Mouse (Mus musculus) MEL (cell line): ENCODE data around the gene C1ra. TPM values are rescaled to one million over a fixed set of nuclear protein-coding genes. Genes with fewer than 3 reads are reported as not detected.

Experiments
- DNase-seq: peaks from one replicate; pipeline ENCODE4 v3.0.0; 2011; ENCODE audit warnings: low read depth, low spot score
- H3K27ac ChIP-seq: 2 replicates; pipeline ENCODE4 v1.5.1; 2012; ENCODE audit warnings: low read depth, mild to moderate bottlenecking, control low read depth, low read length, moderate library complexity; ENCODE audit not compliant: control insufficient read depth
- H3K27me3 ChIP-seq, 2 experiments: fragments of 150-350 bp in 1 of 2; sonication (generic) in 1 of 2; 2 replicates each; pipeline ENCODE4 v1.6.1; 2012; ENCODE audit warnings: low read length in 2 of 2, mild to moderate bottlenecking in 2 of 2, improper control_type of control experiment in 1 of 2, moderate library complexity in 1 of 2; ENCODE audit not compliant: insufficient read depth in 2 of 2, control insufficient read depth in 1 of 2
- H3K36me3 ChIP-seq, 2 experiments: 2 replicates each; pipeline ENCODE4 v1.6.1; 2012 to 2014; ENCODE audit warnings: low read length in 2 of 2, improper control_type of control experiment in 1 of 2, inconsistent platforms in 1 of 2, mild to moderate bottlenecking in 1 of 2; ENCODE audit not compliant: insufficient read depth in 2 of 2, control insufficient read depth in 1 of 2
- H3K4me1 ChIP-seq, 2 experiments: fragments of 150-350 bp in 1 of 2; sonication (generic) in 1 of 2; 2 replicates each; pipeline ENCODE4 v1.6.1; 2012; ENCODE audit warnings: low read length in 2 of 2, improper control_type of control experiment in 1 of 2, mild to moderate bottlenecking in 1 of 2; ENCODE audit not compliant: insufficient read depth in 2 of 2, control insufficient read depth in 1 of 2
- H3K4me3 ChIP-seq, 2 experiments: fragments of 150-350 bp in 1 of 2; sonication (generic) in 1 of 2; 2 replicates each; pipeline ENCODE4 v1.5.1; 2012; ENCODE audit warnings: low read depth in 2 of 2, low read length in 2 of 2, mild to moderate bottlenecking in 2 of 2, moderate library complexity in 2 of 2, control low read depth in 1 of 2, improper control_type of control experiment in 1 of 2; ENCODE audit not compliant: control insufficient read depth in 1 of 2, insufficient read depth in 1 of 2
- H3K79me2 ChIP-seq: 2 replicates; pipeline ENCODE4 v1.6.1; 2012; ENCODE audit warnings: mild to moderate bottlenecking, low read length, moderate library complexity; ENCODE audit not compliant: control insufficient read depth, poor library complexity, insufficient read depth
- H3K9ac ChIP-seq: 2 replicates; pipeline ENCODE4 v1.6.1; 2012; ENCODE audit warnings: low read depth, mild to moderate bottlenecking, control low read depth, low read length, moderate library complexity; ENCODE audit not compliant: control insufficient read depth, poor library complexity, severe bottlenecking
- H3K9me3 ChIP-seq: fragments of 150-350 bp; sonication (generic); replicated peaks from 2 replicates; pipeline ENCODE4 v1.6.1; 2012; ENCODE audit warnings: mild to moderate bottlenecking, low read length, improper control_type of control experiment, moderate library complexity; ENCODE audit not compliant: insufficient read depth
- CHD1 ChIP-seq: IDR thresholded peaks from 2 replicates; pipeline ENCODE4 v1.6.1; 2012; ENCODE audit warnings: low read depth, mild to moderate bottlenecking, inconsistent platforms, low read length, improper control_type of control experiment
- CHD2 ChIP-seq: IDR thresholded peaks from 2 replicates; pipeline ENCODE4 v1.6.1; 2011; ENCODE audit warnings: low read length, improper control_type of control experiment
- CTCF ChIP-seq, 3 experiments: IDR thresholded peaks in 2 of 3; conservative IDR thresholded peaks in 1 of 3; 2 replicates each; pipeline ENCODE4 v1.5.1; 2011 to 2012; ENCODE audit warnings: low read length in 3 of 3, low read depth in 2 of 3, mild to moderate bottlenecking in 2 of 3, improper control_type of control experiment in 1 of 3, inconsistent platforms in 1 of 3, mixed read lengths in 1 of 3, moderate library complexity in 1 of 3; ENCODE audit not compliant: control insufficient read depth in 1 of 3, insufficient read depth in 1 of 3, poor library complexity in 1 of 3, severe bottlenecking in 1 of 3
- E2F4 ChIP-seq: IDR thresholded peaks from 2 replicates; pipeline ENCODE4 v1.6.1; 2011; ENCODE audit warnings: low read depth, low read length, improper control_type of control experiment, borderline replicate concordance
- EP300 ChIP-seq, 2 experiments: IDR thresholded peaks; 2 replicates each; pipeline ENCODE4 v1.6.1; 2011; ENCODE audit warnings: improper control_type of control experiment in 2 of 2, low read length in 2 of 2, low read depth in 1 of 2, mild to moderate bottlenecking in 1 of 2
- ETS1 ChIP-seq: IDR thresholded peaks from 2 replicates; pipeline ENCODE4 v1.6.1; 2012; ENCODE audit warnings: low read depth, mild to moderate bottlenecking, inconsistent platforms, low read length, improper control_type of control experiment, moderate library complexity
- GABPA ChIP-seq: IDR thresholded peaks from 2 replicates; pipeline ENCODE4 v1.6.1; 2012; ENCODE audit warnings: low read depth, mild to moderate bottlenecking, inconsistent platforms, low read length, improper control_type of control experiment, moderate library complexity
- JUND ChIP-seq: IDR thresholded peaks from 2 replicates; pipeline ENCODE4 v1.6.1; 2011; ENCODE audit warnings: low read depth, mild to moderate bottlenecking, improper control_type of control experiment, low read length
- MEF2A ChIP-seq: IDR thresholded peaks from 2 replicates; pipeline ENCODE4 v1.6.1; 2014; ENCODE audit warnings: low read depth, mild to moderate bottlenecking, inconsistent platforms, low read length, improper control_type of control experiment; ENCODE audit not compliant: poor library complexity, insufficient replicate concordance, severe bottlenecking; ENCODE audit errors: extremely low read depth
- NELFE ChIP-seq: IDR thresholded peaks from 2 replicates; pipeline ENCODE4 v1.6.1; 2011; ENCODE audit warnings: low read depth, low read length, improper control_type of control experiment
- NRF1 ChIP-seq: IDR thresholded peaks from 2 replicates; pipeline ENCODE4 v1.6.1; 2014; ENCODE audit warnings: low read depth, mild to moderate bottlenecking, inconsistent platforms, low read length, improper control_type of control experiment, moderate library complexity; ENCODE audit not compliant: poor library complexity, insufficient read depth, severe bottlenecking
- POLR2AphosphoS2 ChIP-seq: IDR thresholded peaks from 2 replicates; pipeline ENCODE4 v1.6.1; 2011; ENCODE audit warnings: low read length, improper control_type of control experiment
- POLR2AphosphoS5 ChIP-seq: IDR thresholded peaks from 2 replicates; pipeline ENCODE4 v1.6.1; 2012; ENCODE audit warnings: low read depth, borderline replicate concordance, mild to moderate bottlenecking, inconsistent platforms, low read length, moderate library complexity, mixed read lengths
- RAD21 ChIP-seq: IDR thresholded peaks from 2 replicates; pipeline ENCODE4 v1.6.1; 2011; ENCODE audit warnings: mild to moderate bottlenecking, low read depth, low read length, improper control_type of control experiment
- SMC3 ChIP-seq: IDR thresholded peaks from 2 replicates; pipeline ENCODE4 v1.6.1; 2011; ENCODE audit warnings: low read depth, low read length, improper control_type of control experiment
- TAL1 ChIP-seq: IDR thresholded peaks from 2 replicates; pipeline ENCODE4 v1.6.1; 2012; ENCODE audit warnings: mild to moderate bottlenecking, inconsistent platforms, low read length, moderate library complexity, mixed read lengths
- TCF12 ChIP-seq: IDR thresholded peaks from 2 replicates; pipeline ENCODE4 v1.6.1; 2014; ENCODE audit warnings: low read depth, mild to moderate bottlenecking, inconsistent platforms, low read length, improper control_type of control experiment, moderate library complexity
- USF2 ChIP-seq, 2 experiments: IDR thresholded peaks; 2 replicates each; pipeline ENCODE4 v1.6.1; 2011 to 2012; ENCODE audit warnings: improper control_type of control experiment in 2 of 2, low read length in 2 of 2, borderline replicate concordance in 1 of 2, inconsistent platforms in 1 of 2, low read depth in 1 of 2, mild to moderate bottlenecking in 1 of 2; ENCODE audit not compliant: insufficient read depth in 1 of 2
- ZC3H11A ChIP-seq: IDR thresholded peaks from 2 replicates; pipeline ENCODE4 v1.6.1; 2012; ENCODE audit warnings: low read depth, mild to moderate bottlenecking, inconsistent platforms, low read length, improper control_type of control experiment
- polyA plus RNA-seq, 2 experiments: library from polyadenylated mRNA; stranded (reverse) in 1 of 2; unstranded in 1 of 2; fragments of >175 nt in 1 of 2; fragments of >200 nt in 1 of 2; gene quantifications; 2 replicates each; pipeline versions ENCODE4 v1.2.1 to v1.2.4; 2012; ENCODE audit warnings: low replicate concordance in 2 of 2, low read depth in 1 of 2; ENCODE audit not compliant: insufficient read length in 2 of 2, insufficient read depth in 1 of 2, missing spikeins in 1 of 2
- total RNA-seq: library from RNA; depleted of rRNA; stranded (reverse); fragments of 300-350 nt; gene quantifications from 2 replicates; pipeline ENCODE4 v1.2.3, GENCODE M21; 2012

Gene C1ra
- total and polyA plus RNA-seq, 3 experiments, result 0.19 to 0.28 TPM; not detected in 1

- H3K27me3 ChIP-seq, result no peaks in the 10 kb centered on the region
- H3K36me3 ChIP-seq, result peaks cover 0 to 8% of the 10 kb centered on the region in 2 experiments; a peak in 2 of 4 replicates
- H3K27ac ChIP-seq, result no peak overlapping the region
- TF ChIP-seq TAL1, result no peak
- no peak for TF ChIP-seq MEF2A
- no peak for TF ChIP-seq SMC3
- TF ChIP-seq POLR2AphosphoS5, result no peak
- no peak for TF ChIP-seq RAD21
- TF ChIP-seq EP300 (IDR thresholded peaks at IDR 0.05; ENCODE audit: low read depth in 1 of 2, low read length in 2 of 2), result no peak
- TF ChIP-seq ETS1, result no peak
- TF ChIP-seq POLR2AphosphoS2, result no peak
- no peak for TF ChIP-seq ZC3H11A
- H3K4me3 ChIP-seq, result no peak overlapping the region
- peaks cover under 1 to 23% of the 10 kb centered on the region in 2 experiments for H3K4me1 ChIP-seq
- no peak for DNase-seq
- H3K9me3 ChIP-seq, result no peaks in the 10 kb centered on the region
- peaks cover 18% of the 10 kb centered on the region for H3K79me2 ChIP-seq
- peak overlapping the region; percentile 57; the same call in 1 of the 2 replicates for H3K9ac ChIP-seq
Observed at GRCm38 (mm10) chr6:124465729-124466128, 46.5 kb upstream of the C1ra start.

- Histone ChIP-seq H3K27ac (peak overlapping the region; percentile 86), H3K4me3 (peak overlapping the region; percentile 1 to 25; a peak in 2 of 4 replicates), H3K27me3 (no peaks in the 10 kb centered on the region), H3K79me2 (peaks cover 31% of the 10 kb centered on the region), H3K36me3 (peaks cover 0 to 13% of the 10 kb centered on the region in 2 experiments; a peak in 2 of 4 replicates), H3K9ac (peak overlapping the region; percentile 6), H3K9me3 (no peaks in the 10 kb centered on the region), H3K4me1 (peaks cover 9 to 19% of the 10 kb centered on the region in 2 experiments)
- DNase-seq, result peak; percentile 49
- TF ChIP-seq CTCF (IDR thresholded peaks at IDR 0.05 in 2 of 3, conservative IDR thresholded peaks at IDR 0.05 in 1 of 3; ENCODE audit: control insufficient read depth in 1 of 3, insufficient read depth in 1 of 3, low read depth in 2 of 3, low read length in 3 of 3, poor library complexity in 1 of 3, severe bottlenecking in 1 of 3) (no peak), E2F4 (no peak), ETS1 (no peak), TAL1 (no peak), CHD1 (no peak), GABPA (no peak), NRF1 (no peak), JUND (no peak), POLR2AphosphoS2 (no peak), CHD2 (no peak), USF2 (IDR thresholded peaks at IDR 0.05; ENCODE audit: borderline replicate concordance in 1 of 2, insufficient read depth in 1 of 2, low read depth in 1 of 2, low read length in 2 of 2) (no peak), RAD21 (no peak), ZC3H11A (no peak), TCF12 (no peak), NELFE (no peak)
Observed at GRCm38 (mm10) chr6:124471121-124471520, 41.1 kb upstream of the C1ra start.
